Mouse (Mus musculus): ENCODE measurements at regions not wholly inside any gene's neighbourhood (a gene's known extent, or its start where the extent isn't known, plus 50 kb on each side); places are given as distances from the start of the nearest gene placed in this dataset.
A peak's percentile ranks its signal among the peaks of the same experiment; 100 is the strongest.

GRCm38 (mm10) chr8:90635766-90636492 lies 181.3 kb downstream of the Gm19935 start:
- no peak for ATAC-seq (ENCODE audit: low TSS enrichment)

- ATAC-seq (ENCODE audit: low TSS enrichment), result no peak
These were observed 186.4 kb downstream of the Gm19935 start for GRCm38 (mm10) chr8:90630796-90631195.

DNA sequence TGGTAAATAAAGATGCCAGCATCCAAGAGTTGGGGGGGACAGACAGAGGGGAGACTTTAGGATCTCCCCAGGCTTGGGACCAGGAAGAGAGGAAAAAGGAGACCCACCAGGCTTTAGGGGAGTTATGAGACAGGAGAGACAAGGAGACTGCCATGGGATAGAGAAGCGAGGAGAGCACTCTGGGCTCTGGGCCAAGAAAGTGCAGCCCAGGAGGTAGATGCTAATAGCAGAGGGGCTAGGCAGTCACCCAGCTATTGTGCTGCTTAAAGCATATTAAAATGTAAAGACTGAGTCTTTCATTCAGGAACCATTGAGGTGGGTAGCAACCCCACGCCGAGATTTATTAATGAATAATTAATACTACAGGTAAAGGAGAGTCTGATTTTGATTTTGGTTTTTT lies 208.8 kb downstream of the Gm19935 start:
- no peak for ATAC-seq (ENCODE audit: low TSS enrichment)

DNA sequence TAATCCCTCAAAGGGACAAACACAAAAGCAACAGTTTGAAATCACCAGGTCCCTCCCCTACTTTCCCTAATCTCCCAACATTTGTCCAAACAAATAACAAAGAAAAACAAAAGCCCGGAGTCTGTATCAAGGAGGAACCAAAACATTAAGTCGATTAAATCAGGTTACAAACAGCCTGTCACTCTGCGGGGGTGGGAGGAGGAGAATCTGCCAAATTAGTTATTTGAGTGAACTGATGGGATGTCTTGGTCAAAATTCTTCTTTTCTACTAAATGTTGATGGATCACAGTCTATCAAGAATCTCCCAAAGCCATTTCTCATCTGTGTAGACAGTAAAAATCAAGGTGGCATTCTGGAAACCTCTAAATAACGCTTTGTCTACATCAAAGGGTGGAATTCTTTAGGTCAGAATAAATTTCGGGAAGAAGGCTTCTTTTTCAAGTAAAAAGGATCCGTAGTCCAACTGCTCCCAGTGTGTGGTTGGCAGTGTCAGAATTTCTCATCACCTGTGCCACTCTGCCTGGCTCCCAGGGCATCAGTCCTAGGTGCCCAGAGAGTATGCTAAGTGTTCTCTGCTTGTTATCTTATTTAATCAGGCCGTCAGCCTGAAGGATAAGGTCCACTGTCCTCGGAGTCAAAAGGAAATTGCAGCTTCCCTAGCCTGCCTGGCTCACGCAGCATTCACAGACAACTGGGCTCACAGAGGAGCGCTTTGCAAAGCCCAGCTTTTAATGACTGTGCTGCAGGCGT lies 216.1 kb downstream of the Gm19935 start:
- no peak for ATAC-seq (ENCODE audit: low TSS enrichment)

DNA sequence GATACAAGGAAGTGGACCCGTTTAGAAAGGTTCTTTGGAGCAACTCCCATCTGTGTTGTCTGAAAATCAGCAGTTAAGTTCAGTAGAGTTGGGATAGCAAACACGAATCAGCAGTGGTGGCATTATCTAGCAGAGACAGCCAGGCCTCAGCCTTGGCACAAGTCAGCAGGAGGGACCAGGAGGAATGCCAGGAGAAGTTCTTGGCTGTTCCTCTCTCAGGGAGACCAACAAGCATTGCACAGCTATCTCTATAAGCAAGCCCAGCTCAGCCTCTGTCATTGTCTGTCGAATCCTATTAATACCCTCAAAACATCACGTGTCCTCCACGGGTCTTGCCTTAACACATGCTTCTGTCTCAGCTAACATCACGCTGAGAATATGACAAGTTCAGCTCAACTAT lies 219.8 kb downstream of the Gm19935 start:
- no peak for ATAC-seq (ENCODE audit: low TSS enrichment)

DNA sequence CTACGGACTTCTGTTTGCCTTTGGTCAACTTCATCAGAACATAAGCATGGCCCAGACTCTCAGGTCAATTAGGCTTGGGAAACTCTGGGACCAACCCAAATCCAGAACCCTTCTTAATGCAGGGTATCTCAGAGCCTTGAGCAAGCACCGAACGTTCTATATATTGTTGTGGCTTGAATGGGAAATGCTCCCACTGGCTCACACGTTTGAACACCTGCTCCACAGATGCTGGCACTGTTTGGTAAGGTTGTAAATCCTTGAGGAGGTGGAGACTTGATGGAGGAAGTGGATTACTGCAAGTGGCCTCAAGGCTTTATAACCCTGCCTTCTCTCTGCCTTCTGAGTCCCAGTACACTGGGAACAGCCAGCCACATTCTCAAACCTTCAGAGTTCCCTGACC lies 231.3 kb upstream of the Tox3 start:
- ATAC-seq (ENCODE audit: low TSS enrichment), result no peak

DNA sequence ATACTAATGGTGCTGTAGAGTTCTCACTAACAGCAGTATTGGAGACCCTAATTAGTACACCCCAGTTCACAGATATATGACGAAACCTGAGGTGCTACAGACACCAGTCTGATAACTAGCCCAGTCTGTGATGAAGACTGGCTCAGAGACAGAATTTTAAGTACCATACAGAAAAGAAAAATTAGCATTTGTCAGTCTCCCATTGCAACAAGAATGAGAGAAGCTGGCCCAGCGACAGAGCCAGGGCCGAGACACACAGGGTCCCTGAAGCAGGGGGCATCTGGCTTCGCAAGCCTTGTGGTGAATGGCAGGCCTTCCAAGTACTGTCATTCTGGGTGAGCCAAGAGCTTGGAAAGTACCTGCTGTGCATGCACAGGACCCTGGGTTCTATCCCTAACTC lies 228.8 kb upstream of the Tox3 start:
- ATAC-seq (ENCODE audit: low TSS enrichment), result no peak

DNA sequence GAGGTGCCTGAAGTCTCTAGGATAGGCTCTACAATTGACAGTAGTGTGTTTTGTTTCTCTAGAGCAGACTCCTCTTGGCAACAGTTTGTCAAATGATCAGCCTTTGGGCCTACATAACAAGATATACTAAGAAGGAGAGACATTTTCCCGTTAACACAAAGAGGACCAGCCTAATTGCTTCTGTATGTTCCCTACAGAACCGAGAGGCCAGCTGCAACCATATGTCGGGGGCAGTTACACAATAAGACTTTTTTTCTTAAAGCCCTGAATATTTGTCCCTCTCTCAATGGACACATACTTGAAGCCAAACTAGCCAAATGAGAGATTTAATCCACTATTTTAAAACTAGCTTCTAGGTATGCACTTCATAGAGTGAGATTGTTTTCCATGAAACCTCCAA lies 226.5 kb upstream of the Tox3 start:
- no peak for ATAC-seq (ENCODE audit: low TSS enrichment)

- no peak for ATAC-seq (ENCODE audit: low TSS enrichment)
These were observed 207.9 kb upstream of the Tox3 start for GRCm38 (mm10) chr8:90556079-90556427.

DNA sequence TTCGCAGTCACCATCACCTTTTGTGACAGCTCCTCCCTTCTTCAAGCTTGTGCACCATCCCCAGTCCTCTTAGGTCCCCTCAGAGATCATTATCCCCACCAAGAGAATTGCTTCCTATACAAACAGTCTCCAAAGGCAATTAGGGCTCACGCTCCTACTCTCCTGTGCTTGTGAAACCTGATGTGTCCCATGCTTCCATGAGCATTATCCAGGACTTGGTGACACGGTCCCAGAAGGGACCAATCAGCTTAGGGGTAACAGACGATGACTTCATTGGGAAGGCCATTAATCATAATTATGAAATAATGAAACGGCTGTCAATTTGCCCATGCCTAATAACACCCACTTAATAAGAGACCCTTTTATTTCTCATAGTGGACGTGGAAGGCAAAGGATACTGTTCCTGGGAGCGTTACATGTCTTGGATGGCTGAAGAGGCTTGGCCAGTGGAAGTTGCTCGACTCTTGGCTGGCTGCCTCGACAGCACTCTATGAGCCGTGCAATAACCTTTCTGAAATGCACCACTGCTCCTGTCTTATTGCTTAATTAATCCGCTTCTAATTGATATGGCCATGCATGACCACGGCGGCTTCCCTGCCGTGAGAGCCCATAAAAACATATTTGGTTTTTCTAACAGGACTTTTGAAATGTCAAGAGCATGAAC lies 207.4 kb upstream of the Tox3 start:
- ATAC-seq (ENCODE audit: low TSS enrichment), result no peak

- no peak for ATAC-seq (ENCODE audit: low TSS enrichment)
These were observed 199.1 kb upstream of the Tox3 start for GRCm38 (mm10) chr8:90547276-90547675.

- peak; percentile 94 for ATAC-seq (ENCODE audit: low TSS enrichment)
These were observed 194.5 kb upstream of the Tox3 start for GRCm38 (mm10) chr8:90542619-90543018.

GRCm38 (mm10) chr8:90536196-90536640 lies 188.1 kb upstream of the Tox3 start:
- ATAC-seq (ENCODE audit: low TSS enrichment), result no peak

GRCm38 (mm10) chr8:90535515-90536156 lies 187.5 kb upstream of the Tox3 start:
- ATAC-seq (ENCODE audit: low TSS enrichment), result peak; percentile 84

DNA sequence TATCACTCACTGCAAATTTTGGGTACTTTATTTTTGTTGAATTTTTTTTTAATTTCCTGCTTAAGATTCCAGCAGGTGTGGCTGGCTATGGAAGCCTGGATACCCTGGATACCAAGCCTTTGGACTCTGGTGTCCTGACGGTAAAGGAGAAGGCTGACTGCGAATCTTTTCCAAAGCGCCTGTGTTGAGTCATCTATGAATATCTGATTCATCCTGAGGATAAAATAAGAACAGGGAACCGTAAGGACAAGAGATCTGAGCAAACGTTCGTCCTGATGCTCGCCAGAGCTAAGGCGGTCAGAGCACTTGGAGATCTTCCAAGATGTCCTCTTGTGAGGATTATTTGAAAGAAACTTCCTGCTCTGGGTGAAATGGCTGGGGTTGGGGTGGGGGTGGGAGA lies 173.2 kb upstream of the Tox3 start:
- ATAC-seq (ENCODE audit: low TSS enrichment), result peak; percentile 84

DNA sequence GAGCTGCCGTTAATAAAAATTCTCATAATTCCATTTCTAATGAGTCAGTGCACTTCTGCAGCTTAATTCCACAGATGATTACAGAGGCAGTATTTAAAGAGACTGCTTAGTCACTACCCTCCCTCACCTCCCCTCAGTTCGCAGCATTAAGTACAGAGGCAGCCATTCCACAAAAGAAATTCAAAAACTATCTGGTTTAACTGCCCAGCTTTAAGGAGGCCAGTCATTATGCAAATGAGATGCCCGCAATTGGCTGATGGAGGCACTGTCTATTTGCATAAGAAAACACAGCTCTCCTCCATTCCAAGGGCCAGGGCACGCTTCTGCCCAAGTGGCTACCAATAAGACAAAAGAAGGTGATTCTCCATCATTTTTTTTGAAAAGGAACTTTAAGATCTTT lies 172.0 kb upstream of the Tox3 start:
- ATAC-seq (ENCODE audit: low TSS enrichment), result no peak

- no peak for ATAC-seq (ENCODE audit: low TSS enrichment)
These were observed 171.4 kb upstream of the Tox3 start for GRCm38 (mm10) chr8:90519567-90519966.

DNA sequence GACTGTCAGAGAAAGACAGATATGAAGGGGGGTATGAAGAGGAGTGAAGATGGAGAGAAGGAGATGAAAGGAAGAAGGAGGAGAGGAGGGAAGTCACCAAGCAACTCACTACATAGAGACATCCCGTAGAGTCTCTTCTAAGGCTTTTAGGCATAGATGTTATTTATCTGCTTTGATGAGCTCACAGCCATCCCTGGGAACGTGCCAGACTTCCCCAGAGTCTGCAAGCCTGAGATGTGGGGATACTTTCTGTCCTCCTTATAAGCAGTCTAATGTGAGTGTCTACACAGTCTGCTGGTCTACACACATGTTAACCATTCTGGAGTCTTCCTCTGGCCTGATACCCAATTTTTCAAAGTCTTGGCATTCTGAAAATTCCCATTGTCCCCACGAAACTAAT lies 166.0 kb upstream of the Tox3 start:
- ATAC-seq (ENCODE audit: low TSS enrichment), result no peak

DNA sequence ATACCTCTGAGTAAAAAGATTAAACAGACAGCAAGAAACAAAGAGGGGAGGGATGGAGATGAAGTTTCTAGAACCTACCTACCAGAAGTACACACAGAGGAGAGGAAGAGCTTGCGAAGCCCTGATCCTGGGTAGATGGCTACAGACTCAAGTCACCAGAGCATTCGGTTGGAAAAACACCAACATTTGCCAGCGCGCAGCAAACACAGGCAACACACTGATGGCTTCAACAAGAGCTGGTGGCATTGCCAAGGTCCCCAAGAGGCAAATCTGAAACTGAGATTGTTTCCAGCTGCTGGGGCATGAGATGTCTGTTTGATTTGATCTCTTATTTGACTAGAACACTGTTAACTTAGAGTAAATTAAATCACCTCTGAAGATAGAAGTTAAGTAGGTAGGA lies 165.5 kb upstream of the Tox3 start:
- ATAC-seq (ENCODE audit: low TSS enrichment), result no peak

GRCm38 (mm10) chr8:90513102-90513501 lies 165.0 kb upstream of the Tox3 start:
- no peak for ATAC-seq (ENCODE audit: low TSS enrichment)

DNA sequence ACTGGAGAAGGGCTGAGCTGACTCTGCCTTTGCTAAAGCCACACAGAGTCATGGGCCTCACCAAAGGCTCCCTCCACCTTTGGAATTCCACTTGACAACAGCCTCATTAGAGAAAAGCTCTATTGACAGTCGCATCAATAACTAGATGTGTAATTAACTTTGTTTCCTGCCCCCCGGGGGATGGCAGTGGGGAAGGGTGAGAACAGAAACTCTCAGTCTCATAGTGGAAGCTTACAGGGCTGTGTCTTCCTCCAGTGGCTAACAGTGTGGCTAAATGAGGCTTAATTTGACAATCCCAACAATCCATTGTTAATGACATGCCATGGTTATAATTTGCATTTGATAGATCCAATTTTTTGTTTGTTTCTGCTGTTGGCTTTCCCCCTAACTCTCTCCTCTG lies 164.5 kb upstream of the Tox3 start:
- ATAC-seq (ENCODE audit: low TSS enrichment), result no peak

- ATAC-seq (ENCODE audit: low TSS enrichment), result peak; percentile 21; the same call in 1 of the 2 replicates
These were observed 156.4 kb upstream of the Tox3 start for GRCm38 (mm10) chr8:90504521-90504920.
